Mouse (Mus musculus) cortical plate, adult 2 months (tissue): ENCODE data around the gene Tmem30c. TPM values are rescaled to one million over a fixed set of nuclear protein-coding genes. Genes with fewer than 3 reads are reported as not detected.

Experiments used
- H3K27ac ChIP-seq: fragments of 200-500 bp; 2 replicates; pipeline ENCODE4 v1.5.1; 2012; ENCODE audit warnings: low read length, control low read depth, inconsistent platforms; ENCODE audit not compliant: insufficient read depth
- H3K4me1 ChIP-seq: fragments of 200-500 bp; 2 replicates; pipeline ENCODE4 v1.6.1; 2011; ENCODE audit warnings: low read length; ENCODE audit not compliant: control insufficient read depth, insufficient read depth
- H3K4me3 ChIP-seq: fragments of 200-500 bp; 2 replicates; pipeline ENCODE4 v1.5.1; 2011; ENCODE audit warnings: mild to moderate bottlenecking, low read length, control low read depth; ENCODE audit not compliant: insufficient read depth
- CTCF ChIP-seq: fragments of 200-500 bp; IDR thresholded peaks from 2 replicates; pipeline ENCODE4 v1.5.1; 2011; ENCODE audit warnings: mild to moderate bottlenecking, control low read depth, low read length; ENCODE audit not compliant: insufficient read depth; ENCODE audit errors: extremely low read depth
- POLR2A ChIP-seq: fragments of 200-500 bp; IDR thresholded peaks from 2 replicates; pipeline ENCODE4 v1.6.1; 2011; ENCODE audit warnings: mild to moderate bottlenecking, low read length, control low read depth; ENCODE audit not compliant: insufficient read depth; ENCODE audit errors: extremely low read depth
- polyA plus RNA-seq: library from polyadenylated mRNA; depleted of rRNA; stranded (reverse); fragments of >200 nt; gene quantifications from 2 replicates; pipeline ENCODE4 v1.2.3, GENCODE M21; 2012

Gene Tmem30c
- polyA plus RNA-seq, 1 experiment = 1.4 TPM

GRCm38 (mm10) chr16:57318637-57319125 is 26.0 kb upstream of the Tmem30c start:
- Histone ChIP-seq H3K4me3 (no peak overlapping the region), H3K27ac (no peak overlapping the region), H3K4me1 (no peaks in the 10 kb centered on the region)
- no peak for TF ChIP-seq CTCF
- TF ChIP-seq POLR2A = no peak

- H3K4me1 ChIP-seq = no peaks in the 10 kb centered on the region
- H3K4me3 ChIP-seq = no peak overlapping the region
- TF ChIP-seq POLR2A = no peak
- no peak for TF ChIP-seq CTCF
- H3K27ac ChIP-seq = no peak overlapping the region
Observed at GRCm38 (mm10) chr16:57317882-57318636, 25.4 kb upstream of the Tmem30c start.

DNA sequence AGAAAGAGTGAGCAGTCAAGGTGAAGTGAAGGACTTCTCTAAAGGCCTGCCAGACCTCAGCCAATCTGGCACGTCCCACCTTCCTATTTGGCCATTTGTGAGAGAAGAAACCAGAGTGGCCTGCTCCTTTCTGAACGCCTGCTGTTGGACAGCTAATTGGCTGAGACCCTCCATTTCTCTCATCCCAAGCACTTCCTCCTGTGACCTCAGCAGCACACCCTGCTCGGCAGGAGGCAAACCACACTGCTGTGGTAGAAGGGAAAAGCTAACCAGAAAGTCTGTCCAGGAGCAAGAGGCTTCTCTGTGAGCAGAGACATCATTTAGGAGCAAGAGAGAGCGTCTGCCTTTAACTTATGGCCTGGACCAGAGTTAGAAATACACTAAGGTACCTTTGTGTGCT is 24.5 kb upstream of the Tmem30c start:
- Histone ChIP-seq H3K27ac (no peak overlapping the region), H3K4me1 (no peaks in the 10 kb centered on the region), H3K4me3 (no peak overlapping the region)
- TF ChIP-seq CTCF = no peak
- no peak for TF ChIP-seq POLR2A

- Histone ChIP-seq H3K4me1 (no peaks in the 10 kb centered on the region), H3K4me3 (no peak overlapping the region), H3K27ac (no peak overlapping the region)
- TF ChIP-seq POLR2A = no peak
- no peak for TF ChIP-seq CTCF
Observed at GRCm38 (mm10) chr16:57315026-57315425, 22.4 kb upstream of the Tmem30c start.

DNA sequence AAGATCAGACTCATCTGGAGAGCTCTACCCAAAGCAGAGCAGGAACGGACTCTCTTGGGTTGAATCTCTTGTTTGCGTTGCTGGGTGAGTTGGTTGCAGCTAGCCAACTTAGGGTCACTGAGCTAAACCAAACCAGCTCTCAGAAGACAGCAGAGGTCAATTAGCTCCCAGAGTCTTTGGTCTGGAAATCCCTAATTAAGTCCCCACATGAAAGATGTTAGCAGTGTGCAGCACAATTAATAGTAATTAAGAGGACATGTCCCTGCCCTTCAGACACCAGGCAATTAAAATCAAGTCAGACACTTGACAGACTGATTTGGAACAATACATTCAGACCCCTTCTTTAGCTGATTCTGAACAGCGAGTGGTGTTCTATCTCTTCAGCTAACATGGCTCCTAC is 21.6 kb upstream of the Tmem30c start:
- no peaks in the 10 kb centered on the region for H3K4me1 ChIP-seq
- TF ChIP-seq CTCF = no peak
- TF ChIP-seq POLR2A = no peak
- no peak overlapping the region for H3K4me3 ChIP-seq
- no peak overlapping the region for H3K27ac ChIP-seq

- H3K4me3 ChIP-seq = no peak overlapping the region
- TF ChIP-seq CTCF = no peak
- TF ChIP-seq POLR2A = no peak
- no peaks in the 10 kb centered on the region for H3K4me1 ChIP-seq
- no peak overlapping the region for H3K27ac ChIP-seq
Observed at GRCm38 (mm10) chr16:57313487-57313886, 20.8 kb upstream of the Tmem30c start.

- Histone ChIP-seq H3K4me3 (no peak overlapping the region), H3K4me1 (no peaks in the 10 kb centered on the region), H3K27ac (no peak overlapping the region)
- TF ChIP-seq POLR2A (no peak), CTCF (no peak)
Observed at GRCm38 (mm10) chr16:57312130-57312529, 19.5 kb upstream of the Tmem30c start.

DNA sequence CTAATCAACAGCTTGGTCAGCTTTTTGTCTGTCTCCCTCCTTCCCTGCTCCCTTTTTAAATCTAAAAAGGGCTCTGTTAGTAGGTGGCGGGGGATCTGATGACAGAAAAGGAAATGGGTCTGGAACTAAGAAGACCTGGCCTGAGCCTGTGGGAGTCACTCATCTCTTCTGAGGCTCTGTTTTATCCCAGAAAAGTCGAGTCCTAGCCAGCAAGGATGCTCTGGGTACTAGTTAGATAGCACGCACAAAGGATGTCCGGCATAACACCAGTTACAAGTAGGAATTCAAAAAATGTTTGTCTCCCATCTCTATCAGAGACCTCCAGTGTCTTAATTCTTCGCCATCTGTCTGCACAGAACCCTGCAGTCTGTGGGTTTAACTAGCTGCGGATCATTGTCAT is 12.8 kb upstream of the Tmem30c start:
- Histone ChIP-seq H3K4me1 (no peaks in the 10 kb centered on the region; the same call in 1 of the 2 replicates), H3K4me3 (no peak overlapping the region), H3K27ac (no peak overlapping the region)
- TF ChIP-seq CTCF (no peak), POLR2A (no peak)

- H3K4me1 ChIP-seq = no peaks in the 10 kb centered on the region; the same call in 1 of the 2 replicates
- no peak overlapping the region for H3K27ac ChIP-seq
- TF ChIP-seq CTCF (no peak), POLR2A (no peak)
- H3K4me3 ChIP-seq = no peak overlapping the region
Observed at GRCm38 (mm10) chr16:57303716-57304115, 11.1 kb upstream of the Tmem30c start.
